Mouse (Mus musculus): ENCODE data around the gene Adgrg3. TPM values are rescaled to one million over a fixed set of nuclear protein-coding genes. Genes with fewer than 3 reads are reported as not detected.

Adgrg3 gene
- total and polyA plus RNA-seq, 3 experiments: 0.12 to 0.49 TPM; not detected in 1

- Histone ChIP-seq H3K9me3 (replicated peaks) (no peaks in the 10 kb centered on the region), H3K36me3 (replicated peaks) (peaks cover 100% of the 10 kb centered on the region), H3K27me3 (ENCODE audit: insufficient read depth, low read length) (no peaks in the 10 kb centered on the region), H3K4me3 (ENCODE audit: low read depth, low read length) (no peak overlapping the region; the same call in 1 of the 2 replicates), H3K4me1 (ENCODE audit: insufficient read depth, low read depth, low read length) (peaks cover 100% of the 10 kb centered on the region)
- TF ChIP-seq GATA2 (IDR thresholded peaks at IDR 0.05; ENCODE audit: borderline replicate concordance, low read depth, low read length) (no peak), CTCF (IDR thresholded peaks at IDR 0.05; ENCODE audit: low read depth, low read length) (no peak), POLR2AphosphoS5 (IDR thresholded peaks at IDR 0.05; ENCODE audit: insufficient replicate concordance, low read depth, low read length) (no peak), GATA1 (IDR thresholded peaks at IDR 0.05; ENCODE audit: borderline replicate concordance, low read length) (no peak), TAL1 (conservative IDR thresholded peaks at IDR 0.05; ENCODE audit: low read depth, low read length) (no peak)
- no peak for ATAC-seq (ENCODE audit: extremely low read depth, insufficient number of reproducible peaks, low FRiP score, poor library complexity, severe bottlenecking)
- peak; percentile 57 for DNase-seq (ENCODE audit: low spot score)
Observed at GRCm38 (mm10) chr8:94995336-94995893, 22.1 kb upstream of the Adgrg3 start.

GRCm38 (mm10) chr8:94996037-94996436 lies 21.5 kb upstream of the Adgrg3 start:
- Histone ChIP-seq H3K4me3 (ENCODE audit: low read depth, low read length) (peak overlapping the region; percentile 25; the same call in 1 of the 2 replicates), H3K27me3 (ENCODE audit: insufficient read depth, low read length) (no peaks in the 10 kb centered on the region), H3K36me3 (replicated peaks) (peaks cover 100% of the 10 kb centered on the region), H3K9me3 (replicated peaks) (no peaks in the 10 kb centered on the region), H3K4me1 (ENCODE audit: insufficient read depth, low read depth, low read length) (peaks cover 100% of the 10 kb centered on the region)
- DNase-seq (ENCODE audit: low spot score): no peak
- ATAC-seq (ENCODE audit: extremely low read depth, insufficient number of reproducible peaks, low FRiP score, poor library complexity, severe bottlenecking): no peak
- TF ChIP-seq GATA2 (IDR thresholded peaks at IDR 0.05; ENCODE audit: borderline replicate concordance, low read depth, low read length) (no peak), POLR2AphosphoS5 (IDR thresholded peaks at IDR 0.05; ENCODE audit: insufficient replicate concordance, low read depth, low read length) (no peak), GATA1 (IDR thresholded peaks at IDR 0.05; ENCODE audit: borderline replicate concordance, low read length) (no peak), TAL1 (conservative IDR thresholded peaks at IDR 0.05; ENCODE audit: low read depth, low read length) (no peak), CTCF (IDR thresholded peaks at IDR 0.05; ENCODE audit: low read depth, low read length) (no peak)

- Histone ChIP-seq H3K4me3 (ENCODE audit: low read depth, low read length) (peak overlapping the region; percentile 42; the same call in 1 of the 2 replicates), H3K9me3 (replicated peaks) (no peaks in the 10 kb centered on the region), H3K36me3 (replicated peaks) (peaks cover 100% of the 10 kb centered on the region), H3K4me1 (ENCODE audit: insufficient read depth, low read depth, low read length) (peaks cover 100% of the 10 kb centered on the region), H3K27me3 (ENCODE audit: insufficient read depth, low read length) (no peaks in the 10 kb centered on the region)
- DNase-seq (ENCODE audit: low spot score) (no peak), ATAC-seq (ENCODE audit: extremely low read depth, insufficient number of reproducible peaks, low FRiP score, poor library complexity, severe bottlenecking) (no peak)
- TF ChIP-seq GATA1 (IDR thresholded peaks at IDR 0.05; ENCODE audit: borderline replicate concordance, low read length) (no peak), TAL1 (conservative IDR thresholded peaks at IDR 0.05; ENCODE audit: low read depth, low read length) (no peak), GATA2 (IDR thresholded peaks at IDR 0.05; ENCODE audit: borderline replicate concordance, low read depth, low read length) (no peak), CTCF (IDR thresholded peaks at IDR 0.05; ENCODE audit: low read depth, low read length) (no peak), POLR2AphosphoS5 (IDR thresholded peaks at IDR 0.05; ENCODE audit: insufficient replicate concordance, low read depth, low read length) (no peak)
Observed at GRCm38 (mm10) chr8:94996899-94997856, 20.3 kb upstream of the Adgrg3 start.

GRCm38 (mm10) chr8:94997857-94998243 lies 19.6 kb upstream of the Adgrg3 start:
- no peak for TF ChIP-seq GATA1 (IDR thresholded peaks at IDR 0.05; ENCODE audit: borderline replicate concordance, low read length)
- TF ChIP-seq POLR2AphosphoS5 (IDR thresholded peaks at IDR 0.05; ENCODE audit: insufficient replicate concordance, low read depth, low read length): no peak
- TF ChIP-seq CTCF (IDR thresholded peaks at IDR 0.05; ENCODE audit: low read depth, low read length): no peak
- TF ChIP-seq TAL1 (conservative IDR thresholded peaks at IDR 0.05; ENCODE audit: low read depth, low read length): no peak
- no peak for TF ChIP-seq GATA2 (IDR thresholded peaks at IDR 0.05; ENCODE audit: borderline replicate concordance, low read depth, low read length)
- H3K4me3 ChIP-seq (ENCODE audit: low read depth, low read length): peak overlapping the region; percentile 42; the same call in 1 of the 2 replicates
- no peak for DNase-seq (ENCODE audit: low spot score)

GRCm38 (mm10) chr8:94998431-94998830 lies 19.1 kb upstream of the Adgrg3 start:
- H3K36me3 ChIP-seq (replicated peaks): peaks cover 97% of the 10 kb centered on the region
- no peak for ATAC-seq (ENCODE audit: extremely low read depth, insufficient number of reproducible peaks, low FRiP score, poor library complexity, severe bottlenecking)
- TF ChIP-seq CTCF (IDR thresholded peaks at IDR 0.05; ENCODE audit: low read depth, low read length): no peak
- no peak for TF ChIP-seq GATA1 (IDR thresholded peaks at IDR 0.05; ENCODE audit: borderline replicate concordance, low read length)
- H3K9me3 ChIP-seq (replicated peaks): no peaks in the 10 kb centered on the region
- peaks cover 93% of the 10 kb centered on the region for H3K4me1 ChIP-seq (ENCODE audit: insufficient read depth, low read depth, low read length)
- no peaks in the 10 kb centered on the region for H3K27me3 ChIP-seq (ENCODE audit: insufficient read depth, low read length)
- peak overlapping the region; percentile 1; the same call in 1 of the 2 replicates for H3K4me3 ChIP-seq (ENCODE audit: low read depth, low read length)
- no peak for DNase-seq (ENCODE audit: low spot score)

More at GRCm38 (mm10) chr8:94997857-94998243, 19.6 kb upstream of the Adgrg3 start:
- no peaks in the 10 kb centered on the region for H3K27me3 ChIP-seq (ENCODE audit: insufficient read depth, low read length)
- H3K4me1 ChIP-seq (ENCODE audit: insufficient read depth, low read depth, low read length): peaks cover 97% of the 10 kb centered on the region
- H3K36me3 ChIP-seq (replicated peaks): peaks cover 97% of the 10 kb centered on the region
- ATAC-seq (ENCODE audit: extremely low read depth, insufficient number of reproducible peaks, low FRiP score, poor library complexity, severe bottlenecking): no peak
- no peaks in the 10 kb centered on the region for H3K9me3 ChIP-seq (replicated peaks)

- ATAC-seq (ENCODE audit: extremely low read depth, insufficient number of reproducible peaks, low FRiP score, poor library complexity, severe bottlenecking) (no peak), DNase-seq (ENCODE audit: low spot score) (no peak)
- Histone ChIP-seq H3K4me3 (ENCODE audit: low read depth, low read length) (no peak overlapping the region; the same call in 1 of the 2 replicates), H3K36me3 (replicated peaks) (peaks cover 97% of the 10 kb centered on the region), H3K4me1 (ENCODE audit: insufficient read depth, low read depth, low read length) (peaks cover 92% of the 10 kb centered on the region), H3K27me3 (ENCODE audit: insufficient read depth, low read length) (no peaks in the 10 kb centered on the region), H3K9me3 (replicated peaks) (no peaks in the 10 kb centered on the region)
- no peak for TF ChIP-seq CTCF (IDR thresholded peaks at IDR 0.05; ENCODE audit: low read depth, low read length)
- TF ChIP-seq POLR2AphosphoS5 (IDR thresholded peaks at IDR 0.05; ENCODE audit: insufficient replicate concordance, low read depth, low read length): no peak
- no peak for TF ChIP-seq TAL1 (conservative IDR thresholded peaks at IDR 0.05; ENCODE audit: low read depth, low read length)
- no peak for TF ChIP-seq GATA2 (IDR thresholded peaks at IDR 0.05; ENCODE audit: borderline replicate concordance, low read depth, low read length)
- no peak for TF ChIP-seq GATA1 (IDR thresholded peaks at IDR 0.05; ENCODE audit: borderline replicate concordance, low read length)
Observed at GRCm38 (mm10) chr8:94999004-94999403, 18.5 kb upstream of the Adgrg3 start.
